Mouse (Mus musculus): ENCODE results near the gene Ccdc74a.

DNA sequence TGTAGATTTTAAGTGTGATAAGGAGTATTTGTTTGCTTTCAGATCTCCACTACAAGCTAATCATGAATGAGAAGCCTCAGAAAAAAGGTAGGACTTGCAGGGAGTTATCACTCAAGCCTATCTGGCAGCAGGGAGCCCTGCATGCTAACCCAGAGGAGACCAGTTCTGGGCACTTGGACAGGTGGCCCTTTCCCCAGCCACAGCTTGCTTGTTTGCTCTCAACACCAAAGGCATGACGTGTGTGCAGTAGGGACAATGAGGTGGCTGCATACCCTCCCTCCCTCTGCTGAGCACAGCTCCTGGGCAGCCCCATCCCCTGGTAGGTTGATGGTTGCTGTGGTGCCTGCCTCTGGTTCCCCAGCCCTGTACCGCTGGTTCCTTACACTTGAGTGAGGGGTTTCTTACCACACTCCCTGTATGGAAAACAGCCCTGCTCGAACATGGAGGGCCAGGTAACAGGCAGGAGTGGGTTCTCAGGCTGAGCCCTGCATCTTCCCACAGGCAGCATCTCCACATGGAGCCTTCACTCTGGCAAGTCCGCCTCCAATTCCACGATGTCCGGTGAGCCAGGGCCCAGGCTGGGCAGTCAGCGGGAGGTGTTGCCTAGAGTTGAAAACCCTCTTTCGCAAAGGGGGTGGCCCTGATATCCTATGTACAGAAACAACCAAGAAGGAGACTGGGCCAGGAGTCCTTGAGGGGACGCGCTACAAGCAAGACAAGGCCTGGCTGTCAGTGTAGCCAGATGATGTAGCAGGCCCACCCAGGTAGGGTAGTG is 1.5 kb downstream of the Ccdc74a start:
- TF ChIP-seq CTCF (conservative IDR thresholded peaks at IDR 0.05; ENCODE audit: low read length) (no peak), POU5F1 (IDR thresholded peaks at IDR 0.05; ENCODE audit: borderline replicate concordance, low read length) (no peak), NANOG (IDR thresholded peaks at IDR 0.05; ENCODE audit: borderline replicate concordance, low read length) (no peak)
